Mouse (Mus musculus): ENCODE results near the gene Zfyve19. TPM values are rescaled to one million over a fixed set of nuclear protein-coding genes. Genes with fewer than 3 reads are reported as not detected.

The Zfyve19 gene
- polyA plus RNA-seq, 1 experiment from 2014 or later = 19.0 TPM

GRCm38 (mm10) chr2:119196316-119197108, 11.9 kb upstream of the Zfyve19 start:
- H3K9ac ChIP-seq = no peak overlapping the region
- WGBS (ENCODE audit: insufficient replicate concordance) = 62% methylated on average over 4 of the region's 4 CpGs
- no peaks in the 10 kb centered on the region for H3K9me3 ChIP-seq (replicated peaks)
- no peaks in the 10 kb centered on the region for H3K36me3 ChIP-seq (replicated peaks)
- H3K4me1 ChIP-seq (replicated peaks) = peaks cover 10% of the 10 kb centered on the region; the same call in 1 of the 2 replicates
- H3K27ac ChIP-seq (replicated peaks) = no peak overlapping the region
- ATAC-seq (ENCODE audit: insufficient read depth) = no peak
- H3K4me3 ChIP-seq (replicated peaks) = no peak overlapping the region
- no peak overlapping the region for H3K4me2 ChIP-seq
- no peaks in the 10 kb centered on the region for H3K27me3 ChIP-seq

DNA sequence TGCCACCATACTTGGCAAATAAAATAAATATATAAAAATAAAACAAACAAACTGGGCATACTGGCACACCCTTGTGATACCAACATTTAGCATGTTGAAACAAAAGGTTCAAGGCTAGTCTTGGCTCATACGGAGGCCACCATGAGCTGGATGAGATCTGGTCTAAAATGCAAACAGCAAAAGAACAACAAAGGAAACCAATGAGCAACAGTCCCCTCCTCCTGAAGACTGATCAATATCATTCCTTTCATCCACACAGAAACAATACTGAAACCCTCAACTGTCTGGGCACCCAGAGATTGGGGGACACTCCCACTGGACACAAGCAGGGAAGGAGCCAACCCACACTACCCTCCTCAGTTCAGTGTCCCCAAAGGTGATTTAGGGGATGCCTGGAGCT, 10.9 kb upstream of the Zfyve19 start:
- Histone ChIP-seq H3K4me2 (no peak overlapping the region), H3K9ac (no peak overlapping the region), H3K9me3 (replicated peaks) (no peaks in the 10 kb centered on the region), H3K4me1 (replicated peaks) (peaks cover 10% of the 10 kb centered on the region; the same call in 1 of the 2 replicates), H3K27me3 (no peaks in the 10 kb centered on the region), H3K36me3 (replicated peaks) (no peaks in the 10 kb centered on the region), H3K4me3 (replicated peaks) (no peak overlapping the region), H3K27ac (replicated peaks) (no peak overlapping the region)
- ATAC-seq (ENCODE audit: insufficient read depth) = no peak
- 70% methylated on average over 1 of the region's 1 CpGs for WGBS (ENCODE audit: insufficient replicate concordance)

- ATAC-seq (ENCODE audit: insufficient read depth) = no peak
Measured at GRCm38 (mm10) chr2:119198049-119198448, 10.4 kb upstream of the Zfyve19 start.

GRCm38 (mm10) chr2:119198934-119199333, 9.5 kb upstream of the Zfyve19 start:
- Histone ChIP-seq H3K9ac (no peak overlapping the region), H3K4me1 (replicated peaks) (peaks cover 13% of the 10 kb centered on the region; the same call in 1 of the 2 replicates), H3K4me2 (no peak overlapping the region), H3K27ac (replicated peaks) (no peak overlapping the region), H3K4me3 (replicated peaks) (no peak overlapping the region), H3K9me3 (replicated peaks) (no peaks in the 10 kb centered on the region), H3K36me3 (replicated peaks) (no peaks in the 10 kb centered on the region), H3K27me3 (no peaks in the 10 kb centered on the region)
- WGBS (ENCODE audit: insufficient replicate concordance) = 78% methylated on average over 3 of the region's 3 CpGs
- no peak for ATAC-seq (ENCODE audit: insufficient read depth)

More at GRCm38 (mm10) chr2:119198049-119198448, 10.4 kb upstream of the Zfyve19 start:
- H3K9me3 ChIP-seq (replicated peaks) = no peaks in the 10 kb centered on the region
- H3K9ac ChIP-seq = no peak overlapping the region
- WGBS (ENCODE audit: insufficient replicate concordance) = 57% methylated on average over 1 of the region's 1 CpGs
- no peak overlapping the region for H3K4me3 ChIP-seq (replicated peaks)
- no peaks in the 10 kb centered on the region for H3K27me3 ChIP-seq
- peaks cover 10% of the 10 kb centered on the region; the same call in 1 of the 2 replicates for H3K4me1 ChIP-seq (replicated peaks)
- H3K27ac ChIP-seq (replicated peaks) = no peak overlapping the region
- H3K4me2 ChIP-seq = no peak overlapping the region
- H3K36me3 ChIP-seq (replicated peaks) = no peaks in the 10 kb centered on the region

DNA sequence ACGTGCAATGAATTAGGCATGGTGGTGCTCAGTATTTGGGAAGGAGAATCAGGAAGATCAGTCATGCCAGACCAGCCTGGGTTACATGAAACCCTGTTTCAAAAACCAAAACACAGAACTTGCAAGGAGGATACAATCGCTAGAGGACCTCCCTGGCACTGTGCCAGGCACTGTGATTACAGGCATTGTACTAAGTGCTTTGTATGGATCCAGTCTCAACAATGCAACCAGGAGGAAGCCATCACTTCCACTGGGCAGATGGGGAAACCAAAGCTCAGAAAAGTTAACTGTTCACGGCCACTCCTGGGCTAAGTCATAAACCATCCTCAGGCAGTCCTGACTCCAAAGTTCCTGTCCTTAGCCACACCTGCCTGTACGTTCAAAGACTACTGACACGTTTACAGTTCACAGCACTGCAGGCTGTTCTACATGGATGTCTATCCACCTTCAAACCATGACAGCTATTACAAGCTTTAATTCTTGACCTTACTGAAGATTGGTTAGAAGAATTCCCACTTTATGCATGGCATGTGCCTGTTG, 5.4 kb upstream of the Zfyve19 start:
- ATAC-seq (ENCODE audit: insufficient read depth) = no peak
- H3K36me3 ChIP-seq (replicated peaks) = no peaks in the 10 kb centered on the region
- H3K9ac ChIP-seq = no peak overlapping the region
- H3K27me3 ChIP-seq = no peaks in the 10 kb centered on the region
- no peaks in the 10 kb centered on the region for H3K9me3 ChIP-seq (replicated peaks)
- no peak overlapping the region for H3K4me3 ChIP-seq (replicated peaks)
- H3K27ac ChIP-seq (replicated peaks) = no peak overlapping the region
- no peak overlapping the region for H3K4me2 ChIP-seq
- peaks cover 15% of the 10 kb centered on the region for H3K4me1 ChIP-seq (replicated peaks)
- WGBS (ENCODE audit: insufficient replicate concordance) = 50% methylated on average over 5 of the region's 5 CpGs

DNA sequence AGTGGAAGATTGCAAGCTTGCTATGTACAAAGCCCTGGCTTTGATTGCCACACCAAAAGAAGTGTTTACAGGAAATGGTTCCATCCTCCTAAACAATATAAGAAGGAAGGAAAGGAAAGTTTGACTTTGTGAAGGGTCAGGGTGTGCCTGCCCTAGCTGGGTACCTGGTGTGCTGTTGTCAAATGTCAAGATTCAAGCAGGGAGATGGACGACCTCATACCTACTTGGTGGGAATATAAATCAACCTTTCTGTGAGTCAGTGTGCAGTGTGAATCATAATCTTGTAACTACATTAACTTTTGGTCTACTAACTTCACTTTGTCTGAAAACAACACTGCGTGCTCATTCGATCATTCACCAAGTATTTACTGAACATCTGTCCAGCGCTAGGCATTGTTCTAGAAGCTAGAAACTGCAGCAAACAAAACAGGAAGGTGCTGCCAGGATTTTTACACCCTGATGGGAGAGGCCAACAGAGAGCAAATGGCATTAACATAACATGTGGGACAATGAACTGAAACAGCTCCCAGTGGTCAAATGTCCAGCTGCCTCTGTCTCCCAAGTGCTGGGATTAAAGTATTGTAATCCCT, 4.5 kb upstream of the Zfyve19 start:
- H3K9ac ChIP-seq = no peak overlapping the region
- no peak overlapping the region for H3K4me2 ChIP-seq
- H3K4me1 ChIP-seq (replicated peaks) = peaks cover 16% of the 10 kb centered on the region
- H3K9me3 ChIP-seq (replicated peaks) = no peaks in the 10 kb centered on the region
- no peak overlapping the region for H3K27ac ChIP-seq (replicated peaks)
- no peak overlapping the region for H3K4me3 ChIP-seq (replicated peaks)
- no peak for ATAC-seq (ENCODE audit: insufficient read depth)
- no peaks in the 10 kb centered on the region for H3K27me3 ChIP-seq
- H3K36me3 ChIP-seq (replicated peaks) = no peaks in the 10 kb centered on the region
- 58% methylated on average over 4 of the region's 4 CpGs for WGBS (ENCODE audit: insufficient replicate concordance)

DNA sequence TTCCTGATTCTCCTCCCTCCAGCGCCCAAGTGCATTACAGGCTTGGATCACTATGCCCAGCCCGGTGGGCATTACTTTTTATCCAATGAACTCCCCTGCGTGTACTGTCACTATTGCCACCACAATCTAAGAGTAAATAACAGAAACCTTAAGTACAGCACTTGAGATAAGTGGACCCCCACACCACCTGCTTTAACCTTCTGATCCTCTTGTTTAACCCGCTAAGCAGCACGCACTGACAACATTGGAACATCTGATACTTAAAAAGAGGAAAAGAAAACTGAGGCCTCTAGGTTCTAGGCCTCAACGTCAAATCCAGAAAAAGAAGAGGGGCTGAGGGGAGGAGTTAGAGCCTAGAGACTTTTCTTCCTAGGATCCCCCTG, 465 bp upstream of the Zfyve19 start:
- ATAC-seq (ENCODE audit: insufficient read depth) = no peak
- peaks cover 28% of the 10 kb centered on the region for H3K4me1 ChIP-seq (replicated peaks)
- WGBS (ENCODE audit: insufficient replicate concordance) = 13% methylated on average over 6 of the region's 6 CpGs

DNA sequence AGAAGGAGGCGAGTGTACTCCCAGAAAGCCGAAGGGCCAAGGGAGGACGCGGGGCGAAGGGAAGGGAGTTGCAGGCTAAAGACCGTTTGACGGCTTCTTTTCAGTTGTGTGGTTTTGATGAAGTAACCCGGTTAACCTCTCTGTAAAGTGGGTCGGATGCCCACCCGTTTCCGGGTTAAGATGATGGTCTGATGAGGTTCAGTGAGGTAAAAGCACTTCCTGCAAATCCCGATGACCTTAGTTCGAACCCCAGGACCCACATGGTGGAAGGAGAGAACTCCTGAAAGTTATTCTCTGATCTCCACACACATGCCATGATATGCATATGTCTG, 725 bp downstream of the Zfyve19 start:
- H3K36me3 ChIP-seq (replicated peaks) = peaks cover 14% of the 10 kb centered on the region
- peaks cover 25% of the 10 kb centered on the region for H3K4me1 ChIP-seq (replicated peaks)
- ATAC-seq (ENCODE audit: insufficient read depth) = no peak
- WGBS (ENCODE audit: insufficient replicate concordance) = 0% methylated on average over 13 of the region's 13 CpGs
- H3K9ac ChIP-seq = peak overlapping the region; percentile 78
- H3K27me3 ChIP-seq = no peaks in the 10 kb centered on the region
- peak overlapping the region; percentile 85 for H3K4me2 ChIP-seq
- H3K27ac ChIP-seq (replicated peaks) = peak overlapping the region; percentile 88
- H3K4me3 ChIP-seq (replicated peaks) = peak overlapping the region; percentile 85
- no peaks in the 10 kb centered on the region for H3K9me3 ChIP-seq (replicated peaks)

More for the DNA sequence above, 465 bp upstream of the Zfyve19 start:
- peak overlapping the region; percentile 85 for H3K4me2 ChIP-seq
- H3K9ac ChIP-seq = peak overlapping the region; percentile 78
- H3K36me3 ChIP-seq (replicated peaks) = peaks cover 14% of the 10 kb centered on the region
- no peaks in the 10 kb centered on the region for H3K27me3 ChIP-seq
- H3K9me3 ChIP-seq (replicated peaks) = no peaks in the 10 kb centered on the region
- peak overlapping the region; percentile 88 for H3K27ac ChIP-seq (replicated peaks)
- H3K4me3 ChIP-seq (replicated peaks) = peak overlapping the region; percentile 85

DNA sequence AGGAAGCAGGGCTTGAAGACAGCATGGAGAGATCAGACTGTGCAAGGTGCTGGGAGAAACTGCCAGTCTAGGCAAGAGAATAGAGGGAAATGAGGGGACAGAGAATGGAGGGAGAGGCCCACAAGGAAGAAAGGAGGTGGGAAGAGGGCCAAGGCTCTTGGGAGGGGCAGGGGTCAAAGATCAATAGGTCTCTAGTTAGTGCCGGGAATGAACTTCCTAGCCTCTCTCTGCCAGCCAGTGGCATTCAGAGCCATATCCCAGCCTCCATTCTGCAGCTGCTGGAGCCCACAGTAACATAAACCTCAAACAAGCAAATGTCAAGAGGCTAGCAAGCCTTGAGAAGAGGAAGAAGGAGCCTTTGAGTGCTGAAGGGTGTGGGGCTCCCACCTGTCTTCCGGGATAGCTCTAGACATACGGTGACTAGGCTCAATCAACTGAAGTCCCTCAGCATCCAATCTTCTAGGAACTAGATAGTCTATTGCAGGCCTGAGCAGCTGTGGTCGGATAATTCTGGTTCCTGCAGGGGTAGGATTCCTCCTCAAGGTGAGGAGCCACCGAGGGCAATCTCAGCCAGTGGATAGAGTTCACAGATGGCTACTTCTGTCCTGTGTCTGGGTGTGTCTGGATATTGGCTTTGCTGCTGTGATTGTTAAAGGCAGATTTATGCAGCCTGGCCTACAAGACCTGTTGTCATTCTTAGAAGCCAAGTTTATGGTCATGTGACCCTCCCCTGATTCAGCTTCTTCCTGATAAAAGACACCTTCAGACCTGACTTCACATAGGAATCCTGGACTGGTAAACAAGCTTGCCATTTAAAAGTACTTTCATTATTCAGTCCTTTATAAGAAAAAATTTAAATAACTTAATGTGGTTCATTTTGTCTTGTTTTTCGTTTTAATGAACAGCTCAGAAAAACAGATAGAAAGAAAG, 21.6 kb downstream of the Zfyve19 start, which contains the start of gene Ppp1r14d:
Gene Ppp1r14d, minus strand, starts transcription at position 132 of the 930 bp plus-strand sequence.
- Histone ChIP-seq H3K36me3 (replicated peaks) (no peaks in the 10 kb centered on the region), H3K9ac (no peak within 1 kb of the TSS), H3K4me2 (no peak within 1 kb of the TSS), H3K4me1 (replicated peaks) (no peaks in the 10 kb centered on the region), H3K4me3 (replicated peaks) (no peak within 1 kb of the TSS), H3K27ac (replicated peaks) (no peak within 1 kb of the TSS), H3K27me3 (peaks cover 25% of the 10 kb centered on the region), H3K9me3 (replicated peaks) (no peaks in the 10 kb centered on the region)
- ATAC-seq (ENCODE audit: insufficient read depth) = no peak
- 59% methylated on average over 6 of the region's 6 CpGs for WGBS (ENCODE audit: insufficient replicate concordance)

GRCm38 (mm10) chr2:119236682-119237209, 28.3 kb downstream of the Zfyve19 start:
- no peak for ATAC-seq (ENCODE audit: insufficient read depth)
- Histone ChIP-seq H3K4me3 (replicated peaks) (peak overlapping the region; percentile 43), H3K36me3 (replicated peaks) (no peaks in the 10 kb centered on the region), H3K4me1 (replicated peaks) (peaks cover 13% of the 10 kb centered on the region), H3K27me3 (peaks cover 84% of the 10 kb centered on the region), H3K27ac (replicated peaks) (no peak overlapping the region), H3K4me2 (peak overlapping the region; percentile 68), H3K9me3 (replicated peaks) (no peaks in the 10 kb centered on the region), H3K9ac (no peak overlapping the region)
- 16% methylated on average over 25 of the region's 25 CpGs for WGBS (ENCODE audit: insufficient replicate concordance)
